Mouse (Mus musculus) erythroblast, embryonic 14.5 days (primary cell): Measurements from ENCODE around the gene Tns3.

Experiments
- GATA1 ChIP-seq: IDR thresholded peaks from 2 replicates; pipeline ENCODE4 v1.6.1; 2012; ENCODE audit warnings: low read length, inconsistent platforms, mixed read lengths
- TAL1 ChIP-seq: IDR thresholded peaks from 3 replicates; pipeline ENCODE4 v1.6.1; 2012; ENCODE audit warnings: low read length, inconsistent platforms, mixed read lengths

DNA sequence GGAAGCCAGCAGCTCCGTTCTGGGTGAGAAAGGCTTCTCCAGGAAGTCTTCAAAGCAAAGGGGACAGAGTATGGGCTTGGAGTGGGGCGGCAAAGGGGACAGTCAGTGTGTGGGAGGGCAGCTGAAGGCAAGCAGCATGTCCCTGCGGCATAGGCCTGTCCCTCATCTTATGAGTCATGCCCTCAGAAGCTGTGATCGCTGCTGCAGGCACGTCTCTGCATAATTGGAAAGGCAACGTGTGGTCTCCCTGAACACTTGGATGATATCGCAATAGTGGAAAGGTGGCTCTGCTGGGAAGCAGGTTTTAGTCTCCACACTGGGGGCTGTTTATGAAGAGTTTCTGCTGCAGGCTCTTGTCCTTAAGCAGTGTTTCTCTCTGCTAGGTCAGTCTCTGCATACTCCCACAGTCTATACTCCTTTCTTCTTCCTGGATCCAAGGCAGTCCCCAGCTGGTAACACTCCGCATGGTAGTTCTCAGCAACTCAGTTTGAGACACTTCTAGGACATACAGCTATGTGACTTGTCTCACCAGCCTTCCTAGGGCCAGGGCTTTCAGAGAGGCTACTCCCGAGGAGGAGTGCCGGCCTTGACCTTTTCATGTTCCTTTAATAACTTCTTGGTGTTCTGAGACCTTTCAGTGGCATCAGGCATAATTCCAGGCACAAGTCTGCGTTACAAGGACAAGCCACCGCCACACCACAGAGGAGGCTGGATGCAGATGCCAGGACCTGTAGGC lies 14.1 kb upstream of the Tns3 start:
- TF ChIP-seq GATA1 (no peak), TAL1 (no peak)
